ENCODE assay signal across 1 mouse cellular context in genomic region chr19:29384994-29385393, GRCm38 (mm10).
TF ChIP-seq lines count a peak whose summit lies in the region.

No protein-coding gene starts in this region.

TF ChIP-seq in CH12.LX, 34 proteins besides CTCF, POLR2A, EP300 and RAD21 (continued from another document):
- peak; percentile 83 for TF ChIP-seq ETS1 (conservative IDR thresholded peaks at IDR 0.05; ENCODE audit: low read depth, low read length)
- TF ChIP-seq E2F4 (IDR thresholded peaks at IDR 0.05; ENCODE audit: insufficient replicate concordance, low read depth, low read length), result no peak
- peak; percentile 92 for TF ChIP-seq MAFK (IDR thresholded peaks at IDR 0.05; ENCODE audit: insufficient replicate concordance, low read length)
- TF ChIP-seq MEF2A (IDR thresholded peaks at IDR 0.05; ENCODE audit: borderline replicate concordance, low read depth, low read length), result peak; percentile 67; the same call in 1 of the 2 replicates
TF ChIP-seq in CH12.LX: peak in this region for 4.
